Mouse (Mus musculus) hindbrain, embryonic 11.5 days (tissue): Measurements from ENCODE around the gene Tenm4. TPM values are rescaled to one million over a fixed set of nuclear protein-coding genes. Genes with fewer than 3 reads are reported as not detected.

ENCODE experiments used
- ATAC-seq: fragments of 200-750 bp; cut with Nextera tagmentation; 2 replicates; pipeline ENCODE4 v1.8.0; 2017; ENCODE audit warnings: mild to moderate bottlenecking, moderate TSS enrichment, moderate library complexity; ENCODE audit not compliant: low FRiP score
- DNase-seq: peaks from one replicate; pipeline ENCODE4 v3.0.0-alpha.2; 2015; ENCODE audit warnings: low spot score
- H3K27ac ChIP-seq: fragments of 300-500 bp; sonication (generic); 2 replicates; pipeline ENCODE4 v1.5.1; 2014; ENCODE audit warnings: mild to moderate bottlenecking, low read depth, low read length
- H3K27me3 ChIP-seq: fragments of 300-500 bp; sonication (generic); 2 replicates; pipeline ENCODE4 v1.6.1; 2014; ENCODE audit warnings: mild to moderate bottlenecking, low read length, moderate library complexity, mixed read lengths; ENCODE audit not compliant: control insufficient read depth, insufficient read depth
- H3K36me3 ChIP-seq: fragments of 300-500 bp; sonication (generic); 2 replicates; pipeline ENCODE4 v1.6.1; 2014; ENCODE audit warnings: mild to moderate bottlenecking, low read length, moderate library complexity, mixed read lengths; ENCODE audit not compliant: control insufficient read depth, insufficient read depth
- H3K4me1 ChIP-seq: fragments of 300-500 bp; sonication (generic); replicated peaks from 2 replicates; pipeline ENCODE4 v1.6.1; 2014; ENCODE audit warnings: low read length, mixed read lengths; ENCODE audit not compliant: control insufficient read depth, insufficient read depth
- H3K4me2 ChIP-seq: fragments of 300-500 bp; sonication (generic); replicated peaks from 2 replicates; pipeline ENCODE4 v1.6.1; 2014; ENCODE audit warnings: mild to moderate bottlenecking, low read depth, low read length
- H3K4me3 ChIP-seq: fragments of 300-500 bp; sonication (generic); 2 replicates; pipeline ENCODE4 v1.5.1; 2014; ENCODE audit warnings: low read depth, low read length
- H3K9ac ChIP-seq: fragments of 300-500 bp; sonication (generic); 2 replicates; pipeline ENCODE4 v1.6.1; 2014; ENCODE audit warnings: low read depth, low read length
- H3K9me3 ChIP-seq: fragments of 300-500 bp; sonication (generic); 2 replicates; pipeline ENCODE4 v1.6.1; 2016; ENCODE audit warnings: low read length; ENCODE audit not compliant: control insufficient read depth
- WGBS: fragments of 180-500 bp; shearing (Covaris S2); extraction: QIAGEN DNeasy Blood & Tissue Kit; methylation state at CpG from one replicate; pipeline ENCODE4 v1.1.7; 2014; 5-methylcytosine and 5-hydroxymethylcytosine counted together
- polyA plus RNA-seq: library from polyadenylated mRNA; unstranded; fragments of >200 nt; fragmentation: Nextera tagmentation; extraction: Ambion mirVana; gene quantifications from 2 replicates; pipeline ENCODE4 v1.2.1, GENCODE M21; 2014

The Tenm4 gene
- polyA plus RNA-seq, 1 experiment from 2014 or later, result 24.0 TPM

DNA sequence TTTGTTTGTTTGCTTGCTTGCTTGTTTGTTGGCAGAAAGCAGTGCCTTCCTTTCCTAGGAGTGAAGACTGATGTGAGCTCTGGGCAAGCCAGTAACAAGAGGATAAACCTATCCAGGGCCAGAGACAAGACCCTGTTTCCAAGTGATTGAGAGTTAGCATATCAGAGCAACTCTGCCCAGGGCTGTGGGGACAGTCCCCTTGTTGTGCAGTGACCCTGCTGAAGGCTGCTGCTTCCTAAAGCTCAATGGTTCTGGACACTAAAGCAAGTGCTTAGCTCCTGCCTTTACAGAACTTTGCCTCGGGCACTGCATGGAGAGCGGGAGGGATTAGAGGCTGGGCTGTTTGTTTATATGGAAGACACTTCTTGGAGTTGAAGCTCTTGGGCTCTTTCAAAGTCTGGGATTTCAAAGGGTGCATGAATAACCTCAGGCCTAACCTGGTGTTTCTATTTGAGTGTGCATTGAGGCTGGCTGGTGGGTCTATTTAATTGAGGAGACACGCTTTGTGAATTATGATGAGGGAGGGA, 185.3 kb downstream of the Tenm4 start:
- WGBS, result 56% methylated on average over 3 of the region's 3 CpGs
- DNase-seq (no peak), ATAC-seq (no peak)
- no peak overlapping the region for H3K4me3 ChIP-seq
- H3K9me3 ChIP-seq, result no peaks in the 10 kb centered on the region
- no peaks in the 10 kb centered on the region for H3K4me1 ChIP-seq
- H3K36me3 ChIP-seq, result no peaks in the 10 kb centered on the region
- no peak overlapping the region for H3K27ac ChIP-seq
- H3K27me3 ChIP-seq, result no peaks in the 10 kb centered on the region
- H3K9ac ChIP-seq, result no peak overlapping the region
- no peak overlapping the region for H3K4me2 ChIP-seq

DNA sequence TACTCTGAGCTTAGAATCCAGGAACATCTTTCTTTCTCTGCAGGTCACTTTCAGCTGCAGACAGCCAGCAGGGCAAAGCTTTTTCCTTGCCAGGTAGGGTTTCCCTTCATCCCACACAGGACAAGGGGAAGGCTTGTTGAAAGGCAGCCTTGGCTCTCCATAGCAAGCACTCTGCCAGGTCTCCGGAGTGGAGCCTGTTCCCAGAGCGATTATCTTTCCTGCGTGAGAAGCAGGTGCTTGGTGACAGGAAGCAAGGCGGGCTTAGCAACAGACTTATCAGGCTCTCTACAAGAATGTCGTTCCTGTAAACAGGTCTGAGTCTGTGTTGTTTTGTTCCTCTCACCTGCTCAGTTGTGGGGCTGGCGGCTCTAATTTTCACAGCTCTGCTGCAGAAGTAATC, 186.5 kb downstream of the Tenm4 start:
- no peak for ATAC-seq
- Histone ChIP-seq H3K27me3 (no peaks in the 10 kb centered on the region), H3K27ac (no peak overlapping the region), H3K4me2 (no peak overlapping the region), H3K36me3 (no peaks in the 10 kb centered on the region), H3K9me3 (no peaks in the 10 kb centered on the region), H3K4me1 (no peaks in the 10 kb centered on the region), H3K9ac (no peak overlapping the region), H3K4me3 (no peak overlapping the region)
- no peak for DNase-seq
- 69% methylated on average over 6 of the region's 6 CpGs for WGBS

DNA sequence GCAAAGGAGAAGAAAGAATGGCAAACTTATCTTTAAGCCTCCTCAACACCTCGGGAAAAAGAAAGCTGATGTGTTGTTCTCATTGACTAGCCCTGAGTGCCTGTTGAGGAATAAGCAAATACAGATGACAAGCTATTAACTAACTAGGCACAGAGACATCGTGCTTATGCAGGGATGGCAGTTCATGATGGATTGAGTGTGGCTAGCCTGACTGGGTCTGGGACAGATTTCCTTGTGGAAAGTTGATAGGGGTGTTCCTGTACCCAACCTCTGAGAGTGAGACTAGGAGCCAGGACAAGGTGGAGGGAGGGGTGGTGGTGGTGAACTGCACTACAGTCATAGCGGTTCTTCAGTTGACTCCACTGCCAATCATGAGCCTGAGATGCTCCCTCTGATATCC, 192.3 kb downstream of the Tenm4 start:
- H3K4me1 ChIP-seq, result no peaks in the 10 kb centered on the region
- H3K4me2 ChIP-seq, result no peak overlapping the region
- DNase-seq, result no peak
- no peaks in the 10 kb centered on the region for H3K9me3 ChIP-seq
- H3K27ac ChIP-seq, result no peak overlapping the region
- H3K36me3 ChIP-seq, result no peaks in the 10 kb centered on the region
- no peak overlapping the region for H3K9ac ChIP-seq
- 77% methylated on average over 3 of the region's 3 CpGs for WGBS
- H3K4me3 ChIP-seq, result no peak overlapping the region
- no peaks in the 10 kb centered on the region for H3K27me3 ChIP-seq
- ATAC-seq, result no peak

DNA sequence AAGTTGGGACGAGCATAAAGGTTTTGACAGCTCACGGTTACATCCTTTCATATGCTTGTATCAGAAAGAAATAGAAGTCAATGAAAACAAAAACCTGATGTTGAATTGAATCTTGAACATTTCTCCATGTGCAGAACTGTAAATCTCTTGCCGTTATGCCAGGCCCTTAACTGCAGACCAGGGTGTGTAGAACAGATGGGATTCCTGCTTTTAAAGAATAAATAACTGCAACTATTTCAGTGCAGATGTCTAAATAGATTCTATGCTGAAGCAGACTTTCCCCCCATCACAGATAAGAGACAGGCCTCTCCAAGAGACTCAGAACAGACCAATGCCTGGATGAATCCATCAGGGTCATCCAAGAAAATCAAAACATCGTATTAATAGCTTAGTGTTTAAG, 198.9 kb downstream of the Tenm4 start:
- ATAC-seq, result no peak
- WGBS, result 93% methylated on average over 4 of the region's 4 CpGs
- H3K4me2 ChIP-seq, result no peak overlapping the region
- H3K4me1 ChIP-seq, result no peaks in the 10 kb centered on the region
- no peak overlapping the region for H3K4me3 ChIP-seq
- no peaks in the 10 kb centered on the region for H3K9me3 ChIP-seq
- H3K27me3 ChIP-seq, result no peaks in the 10 kb centered on the region
- no peak overlapping the region for H3K9ac ChIP-seq
- no peak overlapping the region for H3K27ac ChIP-seq
- no peaks in the 10 kb centered on the region for H3K36me3 ChIP-seq
- DNase-seq, result no peak

DNA sequence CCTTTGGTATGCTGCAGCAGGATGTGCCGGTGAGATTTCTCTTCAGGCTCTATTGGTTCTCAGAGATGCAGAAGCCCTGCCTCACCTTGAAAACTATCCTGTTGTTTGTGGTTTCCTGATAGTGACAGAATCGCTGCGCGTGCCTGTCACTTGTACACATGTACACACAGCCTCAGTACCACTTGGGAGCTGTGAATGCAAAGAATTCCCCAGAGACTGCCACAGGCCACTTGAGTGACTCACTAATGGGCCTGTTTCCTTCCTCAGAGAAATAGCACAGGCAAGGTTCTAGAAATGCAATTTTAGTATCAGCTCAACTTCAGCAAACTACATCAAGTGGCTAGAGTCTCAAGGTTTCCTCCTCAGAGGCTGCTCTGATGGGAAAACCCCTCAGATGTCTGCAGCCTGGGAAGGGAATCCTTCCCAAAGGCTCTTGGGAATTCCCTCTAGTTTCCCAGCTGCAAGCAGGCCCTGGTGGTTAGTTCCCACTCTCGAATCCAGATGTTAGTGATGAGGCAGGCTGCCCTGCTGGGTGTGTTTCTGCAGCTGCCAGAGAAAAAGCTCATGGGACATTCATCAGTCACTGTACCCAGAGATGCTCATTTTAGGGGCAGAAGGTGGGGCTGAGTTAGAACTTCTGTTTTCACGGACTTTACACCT, 203.1 kb downstream of the Tenm4 start:
- Histone ChIP-seq H3K9ac (no peak overlapping the region), H3K36me3 (no peaks in the 10 kb centered on the region), H3K9me3 (no peaks in the 10 kb centered on the region), H3K27ac (no peak overlapping the region), H3K27me3 (no peaks in the 10 kb centered on the region), H3K4me1 (no peaks in the 10 kb centered on the region), H3K4me2 (no peak overlapping the region), H3K4me3 (no peak overlapping the region)
- ATAC-seq (no peak), DNase-seq (no peak)
- WGBS, result 80% methylated on average over 6 of the region's 6 CpGs

DNA sequence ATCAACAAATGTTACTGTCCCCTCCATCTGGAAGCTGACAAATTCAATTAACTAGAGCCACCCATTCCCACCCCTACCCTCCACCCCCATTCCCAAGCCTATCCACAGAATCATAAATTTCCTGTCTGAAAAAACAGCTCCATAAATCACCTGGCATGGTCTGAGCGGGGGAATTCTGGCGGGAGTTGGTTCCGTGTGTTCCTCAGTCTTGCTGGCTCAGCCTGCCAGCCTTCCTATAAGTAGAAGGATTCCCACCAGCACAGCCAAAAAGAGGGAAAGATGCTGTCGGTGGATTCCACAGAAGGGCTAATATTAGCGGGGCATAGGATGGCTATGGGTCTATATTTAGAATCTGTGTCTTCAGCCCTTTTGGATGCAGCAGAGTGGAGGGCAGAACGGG, 204.5 kb downstream of the Tenm4 start:
- ATAC-seq (no peak), DNase-seq (no peak)
- WGBS, result 80% methylated on average over 6 of the region's 6 CpGs
- no peaks in the 10 kb centered on the region for H3K27me3 ChIP-seq
- no peaks in the 10 kb centered on the region for H3K4me1 ChIP-seq
- no peaks in the 10 kb centered on the region for H3K36me3 ChIP-seq
- no peaks in the 10 kb centered on the region for H3K9me3 ChIP-seq
- no peak overlapping the region for H3K4me3 ChIP-seq
- H3K27ac ChIP-seq, result no peak overlapping the region
- no peak overlapping the region for H3K9ac ChIP-seq
- H3K4me2 ChIP-seq, result no peak overlapping the region

DNA sequence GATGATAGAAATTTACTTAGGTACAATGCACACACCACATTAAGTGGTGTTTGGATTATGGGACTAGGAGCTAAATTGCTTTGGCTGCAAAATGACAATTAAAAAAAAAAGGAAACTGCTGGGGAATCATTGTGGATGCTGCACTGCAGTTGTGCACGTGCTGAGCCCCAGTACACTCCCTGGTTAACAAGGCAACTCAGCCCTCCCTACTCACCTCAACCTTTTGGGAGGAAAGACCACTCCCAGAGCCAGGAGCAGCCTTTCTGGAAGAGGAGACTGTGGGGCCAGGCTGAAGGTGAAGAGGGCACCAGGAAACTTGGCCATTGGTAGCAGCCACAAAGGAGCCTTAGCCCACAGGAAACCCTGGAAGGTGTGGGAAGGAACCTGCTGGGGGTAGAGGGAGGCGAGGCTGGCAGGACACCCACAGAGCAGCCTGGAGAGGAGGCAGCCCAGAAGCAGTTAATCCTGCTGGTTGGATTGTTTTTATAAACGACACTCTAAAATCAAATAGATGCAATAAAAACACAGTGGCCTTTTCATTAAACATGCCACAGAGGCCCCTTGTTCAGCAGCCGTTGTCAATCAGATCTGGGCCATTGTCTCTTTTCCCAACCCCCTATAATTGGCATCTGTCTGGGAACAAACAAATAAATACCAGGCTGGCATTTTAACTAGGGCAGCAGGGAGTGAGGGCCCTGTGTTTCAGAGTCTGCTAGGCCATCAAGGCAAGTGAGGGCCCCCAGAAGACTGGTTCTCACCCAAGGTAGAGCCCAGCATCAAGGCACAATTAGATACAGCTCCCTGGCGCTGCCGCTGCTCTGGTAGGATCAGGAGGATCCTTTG, 212.9 kb downstream of the Tenm4 start:
- Histone ChIP-seq H3K27ac (no peak overlapping the region), H3K27me3 (no peaks in the 10 kb centered on the region), H3K9me3 (no peaks in the 10 kb centered on the region), H3K9ac (no peak overlapping the region), H3K4me2 (no peak overlapping the region), H3K4me3 (no peak overlapping the region), H3K4me1 (0 out of 2 replicates have a peak, but pooled peaks cover 3% of the 10 kb centered on the region), H3K36me3 (no peaks in the 10 kb centered on the region)
- 13% methylated on average over 6 of the region's 6 CpGs for WGBS
- DNase-seq, result peak; percentile 42
- peak; percentile 77 for ATAC-seq

DNA sequence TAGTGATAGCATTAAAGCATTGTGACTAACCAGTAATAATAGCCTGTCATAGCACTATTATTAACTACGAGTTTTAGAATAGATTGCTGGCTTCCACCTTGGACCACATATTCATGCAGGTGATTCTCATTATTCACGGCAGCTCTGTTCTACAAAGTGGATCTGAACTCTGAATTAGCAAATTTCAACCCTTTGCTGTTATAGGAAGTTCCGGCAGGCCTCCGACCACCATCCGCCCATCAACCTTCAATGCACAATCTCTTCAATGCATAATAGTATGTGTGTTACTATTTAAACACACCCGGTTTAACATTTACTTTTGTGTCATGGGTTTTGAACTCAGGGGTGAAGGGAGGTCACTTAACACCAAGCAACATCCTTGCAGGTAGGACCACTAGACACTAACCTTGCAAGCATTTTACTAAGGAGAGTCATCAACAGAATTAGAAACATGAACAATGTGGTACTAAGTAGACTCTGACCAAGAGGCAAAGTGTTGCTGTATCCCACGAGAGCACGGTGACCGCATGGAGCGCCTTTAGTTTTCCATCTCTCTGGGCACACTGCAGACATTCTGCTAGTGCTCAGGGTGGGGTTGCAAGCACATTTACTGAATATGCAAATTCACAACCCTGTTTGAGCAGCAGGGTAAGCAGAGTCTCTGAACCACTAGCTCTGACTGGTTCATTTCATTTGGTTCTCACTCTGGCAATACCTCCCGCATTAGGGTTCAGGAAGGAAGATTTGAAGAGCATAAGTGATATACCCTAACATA, 213.9 kb downstream of the Tenm4 start:
- Histone ChIP-seq H3K4me1 (0 out of 2 replicates have a peak, but pooled peaks cover 3% of the 10 kb centered on the region), H3K4me3 (no peak overlapping the region), H3K9ac (no peak overlapping the region), H3K27me3 (no peaks in the 10 kb centered on the region), H3K9me3 (no peaks in the 10 kb centered on the region), H3K36me3 (no peaks in the 10 kb centered on the region), H3K27ac (no peak overlapping the region), H3K4me2 (no peak overlapping the region)
- ATAC-seq (no peak), DNase-seq (no peak)
- 84% methylated on average over 11 of the region's 11 CpGs for WGBS
